Mouse (Mus musculus): ENCODE results near the gene Agk.

DNA sequence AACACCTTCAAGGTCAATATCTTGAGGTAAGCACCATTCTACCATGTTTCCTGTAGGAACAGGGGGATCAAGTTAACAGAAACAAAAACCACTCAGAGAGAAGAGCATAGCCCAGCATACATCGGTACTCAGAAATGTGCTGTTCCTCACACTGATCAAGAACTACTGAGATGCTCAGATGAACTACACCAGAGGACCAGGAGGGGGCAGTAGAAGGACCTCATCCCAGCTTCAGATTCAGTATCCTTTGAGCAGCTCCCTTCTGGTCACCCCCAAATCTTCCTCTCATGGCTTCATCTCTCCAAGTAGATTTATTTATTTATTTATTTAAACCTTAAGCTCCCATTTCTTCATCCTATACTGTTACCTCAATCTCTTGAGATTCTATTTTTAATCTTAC is 98.8 kb downstream of the Agk start:
- no peak for TF ChIP-seq CTCF (IDR thresholded peaks at IDR 0.05; ENCODE audit: insufficient read depth, low read depth, low read length)
- TF ChIP-seq POLR2A (IDR thresholded peaks at IDR 0.05; ENCODE audit: insufficient read depth, low read depth, low read length) = no peak
